Mouse (Mus musculus) kidney, adult 2 months (tissue): ENCODE data around the gene Dhdh. TPM values are rescaled to one million over a fixed set of nuclear protein-coding genes. Genes with fewer than 3 reads are reported as not detected.
"Not testable (repeated sequence)": the region's sequence is repeated elsewhere in the genome, so short reads cannot be mapped to it uniquely, and the experiment has no call there.

Experiments used
- DNase-seq: peaks from one replicate; pipeline ENCODE4 v3.0.0; 2021
- H3K27ac ChIP-seq: fragments of 200-500 bp; 2 replicates; pipeline ENCODE4 v1.5.1; 2012; ENCODE audit warnings: low read depth, low read length, control low read depth, inconsistent platforms; ENCODE audit not compliant: insufficient read depth
- H3K27me3 ChIP-seq: fragments of 200-500 bp; replicated peaks from 2 replicates; pipeline ENCODE4 v1.6.1; 2012; ENCODE audit warnings: mild to moderate bottlenecking, moderate library complexity, low read length, inconsistent platforms; ENCODE audit not compliant: control insufficient read depth, insufficient read depth
- H3K36me3 ChIP-seq: fragments of 200-500 bp; 2 replicates; pipeline ENCODE4 v1.6.1; 2012; ENCODE audit warnings: mild to moderate bottlenecking, moderate library complexity, low read length, inconsistent platforms; ENCODE audit not compliant: control insufficient read depth, insufficient read depth
- H3K4me1 ChIP-seq: fragments of 200-500 bp; 2 replicates; pipeline ENCODE4 v1.6.1; 2011; ENCODE audit warnings: low read length; ENCODE audit not compliant: control insufficient read depth, insufficient read depth
- H3K4me3 ChIP-seq: fragments of 200-500 bp; 2 replicates; pipeline ENCODE4 v1.5.1; 2011; ENCODE audit warnings: mild to moderate bottlenecking, low read depth, low read length, control low read depth; ENCODE audit not compliant: insufficient read depth
- CTCF ChIP-seq: fragments of 200-500 bp; conservative IDR thresholded peaks from 2 replicates; pipeline ENCODE4 v1.5.1; 2011; ENCODE audit warnings: low read depth, mild to moderate bottlenecking, control low read depth, low read length, moderate library complexity, mixed read lengths; ENCODE audit not compliant: insufficient read depth, insufficient read length
- POLR2A ChIP-seq: fragments of 200-500 bp; IDR thresholded peaks from one replicate; pipeline ENCODE4 v1.6.1; 2011; ENCODE audit warnings: low read depth, low read length, control low read depth
- WGBS: fragments of 180-500 bp; shearing (Covaris S2); methylation state at CpG from one replicate; pipeline ENCODE4 v1.1.7; 2018; 5-methylcytosine and 5-hydroxymethylcytosine counted together
- polyA plus RNA-seq: library from polyadenylated mRNA; depleted of rRNA; stranded (reverse); fragments of >200 nt; gene quantifications from 2 replicates; pipeline ENCODE4 v1.2.3, GENCODE M21; 2012

The Dhdh gene
- polyA plus RNA-seq, 1 experiment, result 6.0 TPM

- Histone ChIP-seq H3K4me3 (no peak within 1 kb of the TSS), H3K36me3 (no peaks in the 10 kb centered on the region), H3K4me1 (no peaks in the 10 kb centered on the region; the same call in 1 of the 2 replicates), H3K27me3 (no peaks in the 10 kb centered on the region), H3K27ac (no peak within 1 kb of the TSS)
- no peak for TF ChIP-seq POLR2A
- no peak for TF ChIP-seq CTCF
- WGBS, result 46% methylated on average over 15 of the region's 15 CpGs
- DNase-seq, result peak; percentile 85
Observed at GRCm38 (mm10) chr7:45481374-45481927, 7.2 kb downstream of the Dhdh start, which contains the start of gene Tulp2. Gene Tulp2 (plus strand): TSS chr7:45481877.

DNA sequence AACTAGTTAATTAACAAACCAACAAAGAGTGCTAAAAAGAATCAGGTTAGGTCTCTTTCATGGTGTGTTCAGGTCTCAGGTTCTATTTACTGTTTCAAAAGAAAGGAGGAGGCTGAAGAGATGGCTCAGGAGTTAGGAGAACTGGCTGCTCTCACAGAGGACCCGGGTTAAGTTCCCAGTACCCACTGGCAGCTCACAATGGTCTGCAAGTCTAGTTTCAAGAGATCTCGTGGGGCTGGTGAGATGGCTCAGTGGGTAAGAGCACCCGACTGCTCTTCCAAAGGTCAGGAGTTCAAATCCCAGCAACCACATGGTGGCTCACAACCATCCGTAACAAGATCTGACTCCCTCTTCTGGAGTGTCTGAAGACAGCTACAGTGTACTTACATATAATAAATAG lies 8.3 kb downstream of the Dhdh start:
- H3K27ac ChIP-seq, H3K4me3 ChIP-seq: not testable (repeated sequence)
- peak; percentile 23 for DNase-seq

GRCm38 (mm10) chr7:45478774-45479173 lies 9.8 kb downstream of the Dhdh start:
- no peaks in the 10 kb centered on the region; the same call in 1 of the 2 replicates for H3K4me1 ChIP-seq
- no peaks in the 10 kb centered on the region for H3K27me3 ChIP-seq
- TF ChIP-seq CTCF, result no peak
- TF ChIP-seq POLR2A, result no peak
- no peak for DNase-seq
- no peaks in the 10 kb centered on the region for H3K36me3 ChIP-seq
- H3K27ac ChIP-seq, result no peak overlapping the region
- no peak overlapping the region for H3K4me3 ChIP-seq
- 96% methylated on average over 7 of the region's 7 CpGs for WGBS

More for the DNA sequence above, 8.3 kb downstream of the Dhdh start:
- H3K4me1 ChIP-seq, H3K36me3 ChIP-seq, H3K27me3 ChIP-seq: not testable (repeated sequence)
- WGBS, result 59% methylated on average over 4 of the region's 4 CpGs

DNA sequence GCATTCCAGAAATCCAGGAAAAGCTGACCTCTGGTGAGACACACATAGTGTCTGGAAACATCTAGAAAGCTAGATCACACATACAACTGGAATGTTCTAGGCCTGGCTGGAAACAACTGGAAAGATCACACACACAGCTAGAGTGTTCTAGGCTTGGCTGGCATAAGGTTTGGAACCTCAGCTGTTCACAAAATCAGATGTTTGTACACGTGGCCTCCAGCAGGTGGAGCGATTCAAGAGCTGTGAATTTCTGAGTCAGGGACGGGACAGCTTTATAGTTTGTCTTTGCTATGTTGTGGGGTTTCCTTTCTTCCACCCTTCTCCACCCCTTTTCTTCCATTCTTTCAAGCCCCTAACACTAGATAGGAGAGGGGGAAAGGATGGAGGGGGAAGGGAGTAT lies 11.6 kb downstream of the Dhdh start:
- DNase-seq, result peak; percentile 78
- no peaks in the 10 kb centered on the region; the same call in 1 of the 2 replicates for H3K4me1 ChIP-seq
- WGBS, result 2% methylated on average over 3 of the region's 3 CpGs
- H3K4me3 ChIP-seq, result no peak overlapping the region
- H3K36me3 ChIP-seq, result no peaks in the 10 kb centered on the region
- no peaks in the 10 kb centered on the region for H3K27me3 ChIP-seq
- H3K27ac ChIP-seq, result no peak overlapping the region
- TF ChIP-seq CTCF (peak; percentile 73), POLR2A (no peak)

- Histone ChIP-seq H3K4me1 (no peaks in the 10 kb centered on the region; the same call in 1 of the 2 replicates), H3K27me3 (no peaks in the 10 kb centered on the region), H3K36me3 (no peaks in the 10 kb centered on the region), H3K27ac (no peak overlapping the region), H3K4me3 (no peak overlapping the region)
- WGBS, result 31% methylated on average over 1 of the region's 1 CpGs
- no peak for TF ChIP-seq CTCF
- no peak for TF ChIP-seq POLR2A
- no peak for DNase-seq
Observed at GRCm38 (mm10) chr7:45476453-45476852, 12.2 kb downstream of the Dhdh start.

GRCm38 (mm10) chr7:45475291-45475969 lies 13.2 kb downstream of the Dhdh start:
- peak overlapping the region; percentile 29; the same call in 1 of the 2 replicates for H3K4me3 ChIP-seq
- H3K27me3 ChIP-seq, result no peaks in the 10 kb centered on the region
- no peak for TF ChIP-seq CTCF
- no peak for TF ChIP-seq POLR2A
- DNase-seq, result peak; percentile 77
- no peaks in the 10 kb centered on the region for H3K36me3 ChIP-seq
- 58% methylated on average over 16 of the region's 16 CpGs for WGBS
- H3K27ac ChIP-seq, result peak overlapping the region; percentile 7; the same call in 1 of the 2 replicates
- no peaks in the 10 kb centered on the region; the same call in 1 of the 2 replicates for H3K4me1 ChIP-seq

GRCm38 (mm10) chr7:45470869-45471268 lies 17.7 kb downstream of the Dhdh start:
- Histone ChIP-seq H3K4me1 (peaks cover 2% of the 10 kb centered on the region), H3K36me3 (no peaks in the 10 kb centered on the region), H3K27ac (no peak overlapping the region), H3K4me3 (no peak overlapping the region), H3K27me3 (no peaks in the 10 kb centered on the region)
- TF ChIP-seq CTCF, result peak; percentile 31; the same call in 1 of the 2 replicates
- no peak for TF ChIP-seq POLR2A
- DNase-seq, result peak; percentile 82
- WGBS, result 6% methylated on average over 3 of the region's 3 CpGs
